Mouse (Mus musculus) heart, embryonic 16.5 days (tissue): ENCODE results near the gene Mctp1. TPM values are rescaled to one million over a fixed set of nuclear protein-coding genes. Genes with fewer than 3 reads are reported as not detected.

Experiments
- ATAC-seq: fragments of 200-750 bp; cut with Nextera tagmentation; replicated peaks from 2 replicates; pipeline ENCODE4 v1.8.0; 2017; ENCODE audit warnings: moderate number of reproducible peaks; ENCODE audit not compliant: insufficient read depth, low FRiP score; ENCODE audit errors: extremely low read depth
- H3K27ac ChIP-seq: fragments of 300-500 bp; sonication (generic); 2 replicates; pipeline ENCODE4 v1.5.1; 2014; ENCODE audit warnings: mild to moderate bottlenecking, low read length, control low read depth, moderate library complexity
- H3K27me3 ChIP-seq: fragments of 300-500 bp; sonication (generic); 2 replicates; pipeline ENCODE4 v1.6.1; 2014; ENCODE audit warnings: low read length, mixed read lengths; ENCODE audit not compliant: control insufficient read depth, insufficient read depth
- H3K36me3 ChIP-seq: fragments of 300-500 bp; sonication (generic); 2 replicates; pipeline ENCODE4 v1.6.1; 2014; ENCODE audit not compliant: control insufficient read depth, insufficient read depth
- H3K4me1 ChIP-seq: fragments of 300-500 bp; sonication (generic); 2 replicates; pipeline ENCODE4 v1.6.1; 2014; ENCODE audit warnings: low read length, mixed read lengths; ENCODE audit not compliant: control insufficient read depth, insufficient read depth
- H3K4me2 ChIP-seq: fragments of 300-500 bp; sonication (generic); 2 replicates; pipeline ENCODE4 v1.6.1; 2014; ENCODE audit warnings: low read depth, mild to moderate bottlenecking, control low read depth, low read length
- H3K4me3 ChIP-seq: fragments of 300-500 bp; sonication (generic); 2 replicates; pipeline ENCODE4 v1.5.1; 2014; ENCODE audit warnings: mild to moderate bottlenecking, control low read depth, low read length
- H3K9ac ChIP-seq: fragments of 300-500 bp; sonication (generic); 2 replicates; pipeline ENCODE4 v1.6.1; 2014; ENCODE audit warnings: low read length, control low read depth
- H3K9me3 ChIP-seq: fragments of 300-500 bp; sonication (generic); replicated peaks from 2 replicates; pipeline ENCODE4 v1.6.1; 2016; ENCODE audit warnings: low read length; ENCODE audit not compliant: control insufficient read depth
- WGBS: fragments of 180-500 bp; shearing (Covaris S2); extraction: QIAGEN DNeasy Blood & Tissue Kit; methylation state at CpG from one replicate; pipeline ENCODE4 v1.1.7; 2014; 5-methylcytosine and 5-hydroxymethylcytosine counted together
- polyA plus RNA-seq: library from polyadenylated mRNA; unstranded; fragments of >200 nt; fragmentation: Nextera tagmentation; extraction: Ambion mirVana; gene quantifications from 2 replicates; pipeline ENCODE4 v1.2.1, GENCODE M21; 2015

Mctp1 gene
- polyA plus RNA-seq, 1 experiment from 2014 or later, result 0.71 TPM

DNA sequence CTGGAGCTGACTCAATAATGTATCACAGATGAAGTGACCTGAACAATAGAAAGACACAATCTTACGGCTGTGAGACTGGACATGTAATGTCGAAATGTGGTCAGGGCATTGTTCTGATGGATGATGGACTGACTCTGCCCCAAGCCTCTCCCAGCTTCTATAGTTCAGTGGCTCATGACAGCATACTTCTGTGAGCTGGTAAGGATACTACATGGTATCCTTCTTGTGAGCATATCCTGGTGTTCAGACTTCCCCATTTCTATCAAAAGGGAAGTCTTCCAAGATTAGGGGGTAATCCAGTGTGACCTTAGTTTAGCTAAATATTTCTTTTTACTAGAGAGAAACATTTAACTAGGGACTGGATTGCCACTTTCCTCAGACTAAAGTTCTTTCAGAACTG is 227.2 kb downstream of the Mctp1 start:
- Histone ChIP-seq H3K27ac (no peak overlapping the region), H3K4me2 (no peak overlapping the region), H3K9ac (no peak overlapping the region), H3K9me3 (no peaks in the 10 kb centered on the region), H3K27me3 (no peaks in the 10 kb centered on the region), H3K4me1 (peaks cover 3% of the 10 kb centered on the region; the same call in 1 of the 2 replicates), H3K4me3 (no peak overlapping the region), H3K36me3 (no peaks in the 10 kb centered on the region)
- WGBS, result 71% methylated on average over 2 of the region's 2 CpGs
- ATAC-seq, result no peak

DNA sequence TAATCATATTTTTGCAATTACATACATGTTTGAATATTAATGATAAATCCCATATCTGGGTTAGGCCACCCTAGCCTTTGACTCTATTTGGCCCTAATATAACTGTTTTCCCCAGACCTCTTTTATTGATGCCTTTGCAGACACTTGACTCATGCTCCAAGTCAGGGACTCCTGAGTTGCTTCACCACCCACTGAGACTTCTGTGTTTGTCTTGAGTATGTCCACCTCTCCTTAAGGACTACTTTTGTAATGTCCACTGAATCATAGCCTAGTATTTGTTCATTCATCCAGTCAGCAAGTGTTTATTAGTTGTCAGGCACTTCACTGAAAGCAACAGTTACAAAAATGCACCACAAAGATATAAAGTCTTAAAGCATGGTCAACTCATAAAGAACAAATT is 235.8 kb downstream of the Mctp1 start:
- Histone ChIP-seq H3K9me3 (no peaks in the 10 kb centered on the region), H3K4me3 (no peak overlapping the region), H3K36me3 (no peaks in the 10 kb centered on the region), H3K9ac (no peak overlapping the region), H3K27ac (no peak overlapping the region), H3K4me1 (no peaks in the 10 kb centered on the region), H3K27me3 (no peaks in the 10 kb centered on the region), H3K4me2 (no peak overlapping the region)
- ATAC-seq, result no peak

GRCm38 (mm10) chr13:76620525-76620924 is 236.2 kb downstream of the Mctp1 start:
- Histone ChIP-seq H3K36me3 (no peaks in the 10 kb centered on the region), H3K4me2 (no peak overlapping the region), H3K9me3 (no peaks in the 10 kb centered on the region), H3K4me3 (no peak overlapping the region), H3K27me3 (no peaks in the 10 kb centered on the region), H3K27ac (no peak overlapping the region), H3K9ac (no peak overlapping the region), H3K4me1 (no peaks in the 10 kb centered on the region)
- ATAC-seq, result no peak
- 47% methylated on average over 1 of the region's 1 CpGs for WGBS

GRCm38 (mm10) chr13:76633707-76634106 is 249.4 kb downstream of the Mctp1 start:
- 72% methylated on average over 1 of the region's 1 CpGs for WGBS

DNA sequence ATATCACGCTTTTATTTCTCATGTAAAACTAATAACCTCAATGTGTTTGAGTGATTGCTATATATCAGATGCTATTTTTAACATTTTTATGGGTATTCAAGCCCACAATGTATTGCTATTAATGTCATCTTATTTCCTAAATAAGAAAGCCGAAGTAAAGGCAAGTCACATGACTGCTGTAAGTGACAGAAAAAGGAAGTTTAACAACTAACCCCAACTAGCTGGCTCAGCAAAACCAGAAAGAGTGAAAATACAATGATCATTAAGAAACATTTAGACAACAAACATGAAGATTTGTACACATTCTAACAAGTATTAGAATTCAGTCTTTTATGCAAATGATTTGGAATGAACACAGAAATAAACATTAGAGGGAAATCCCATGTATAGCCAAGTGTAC is 253.9 kb downstream of the Mctp1 start:
- Histone ChIP-seq H3K4me3 (no peak overlapping the region), H3K36me3 (no peaks in the 10 kb centered on the region), H3K9ac (no peak overlapping the region), H3K9me3 (no peaks in the 10 kb centered on the region), H3K4me2 (no peak overlapping the region), H3K27ac (no peak overlapping the region), H3K27me3 (no peaks in the 10 kb centered on the region), H3K4me1 (no peaks in the 10 kb centered on the region)
- no peak for ATAC-seq
- 71% methylated on average over 2 of the region's 2 CpGs for WGBS

More at GRCm38 (mm10) chr13:76633707-76634106, 249.4 kb downstream of the Mctp1 start:
- no peaks in the 10 kb centered on the region for H3K9me3 ChIP-seq
- no peak overlapping the region for H3K4me3 ChIP-seq
- H3K4me1 ChIP-seq, result no peaks in the 10 kb centered on the region
- H3K4me2 ChIP-seq, result no peak overlapping the region
- H3K27ac ChIP-seq, result no peak overlapping the region
- no peak overlapping the region for H3K9ac ChIP-seq
- no peak for ATAC-seq
- H3K36me3 ChIP-seq, result no peaks in the 10 kb centered on the region
- H3K27me3 ChIP-seq, result no peaks in the 10 kb centered on the region

DNA sequence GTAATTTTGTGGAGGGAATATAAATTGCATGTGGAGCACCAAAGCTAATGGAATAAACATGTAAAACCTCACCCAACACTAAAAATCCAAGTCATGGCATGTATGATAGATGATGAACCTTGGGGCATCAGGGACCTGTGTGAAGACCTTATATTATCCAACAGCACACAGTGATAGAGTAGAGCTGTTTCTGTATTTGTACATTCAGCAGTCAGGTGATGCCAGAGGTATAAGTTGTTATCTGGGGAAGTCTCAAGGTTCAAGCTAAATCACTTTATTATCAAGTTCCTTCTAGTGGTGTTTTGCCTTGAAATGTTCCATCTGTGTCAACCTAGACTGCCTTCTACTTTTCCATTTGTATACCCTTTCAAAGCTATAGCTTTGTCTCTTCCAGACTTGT is 275.2 kb downstream of the Mctp1 start:
- Histone ChIP-seq H3K36me3 (no peaks in the 10 kb centered on the region), H3K9me3 (no peaks in the 10 kb centered on the region), H3K27ac (no peak overlapping the region), H3K4me1 (no peaks in the 10 kb centered on the region), H3K4me2 (no peak overlapping the region), H3K27me3 (no peaks in the 10 kb centered on the region), H3K9ac (no peak overlapping the region), H3K4me3 (no peak overlapping the region)
- ATAC-seq, result no peak

- no peaks in the 10 kb centered on the region for H3K4me1 ChIP-seq
- no peak for ATAC-seq
- no peak overlapping the region for H3K9ac ChIP-seq
These were observed 297.0 kb downstream of the Mctp1 start for GRCm38 (mm10) chr13:76681286-76681685.

DNA sequence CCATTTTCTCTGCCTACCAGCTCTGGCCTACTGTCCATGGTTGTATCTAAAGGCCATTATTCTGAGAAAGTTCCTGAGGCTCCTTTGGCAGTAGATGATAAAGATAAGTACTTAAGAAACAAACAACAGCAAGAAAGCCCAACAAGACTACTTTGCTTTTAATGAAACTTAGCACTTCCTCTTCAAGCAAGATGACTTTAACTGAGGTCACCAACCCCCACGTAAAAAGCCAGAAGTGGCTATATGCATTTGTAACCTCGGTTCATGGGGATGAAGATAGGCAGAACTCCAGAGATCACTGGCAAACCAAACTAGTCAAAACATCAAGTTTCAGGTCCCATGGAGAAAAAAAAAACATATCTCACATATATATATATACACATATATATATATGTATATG is 305.0 kb downstream of the Mctp1 start:
- Histone ChIP-seq H3K27me3 (no peaks in the 10 kb centered on the region), H3K4me3 (no peak overlapping the region), H3K9ac (no peak overlapping the region), H3K36me3 (no peaks in the 10 kb centered on the region), H3K27ac (no peak overlapping the region), H3K4me2 (no peak overlapping the region), H3K9me3 (no peaks in the 10 kb centered on the region), H3K4me1 (no peaks in the 10 kb centered on the region)
- ATAC-seq, result no peak
- WGBS, result 75% methylated on average over 2 of the region's 2 CpGs

More at GRCm38 (mm10) chr13:76681286-76681685, 297.0 kb downstream of the Mctp1 start:
- Histone ChIP-seq H3K9me3 (no peaks in the 10 kb centered on the region), H3K4me2 (no peak overlapping the region), H3K27me3 (no peaks in the 10 kb centered on the region), H3K36me3 (no peaks in the 10 kb centered on the region), H3K4me3 (no peak overlapping the region), H3K27ac (no peak overlapping the region)

DNA sequence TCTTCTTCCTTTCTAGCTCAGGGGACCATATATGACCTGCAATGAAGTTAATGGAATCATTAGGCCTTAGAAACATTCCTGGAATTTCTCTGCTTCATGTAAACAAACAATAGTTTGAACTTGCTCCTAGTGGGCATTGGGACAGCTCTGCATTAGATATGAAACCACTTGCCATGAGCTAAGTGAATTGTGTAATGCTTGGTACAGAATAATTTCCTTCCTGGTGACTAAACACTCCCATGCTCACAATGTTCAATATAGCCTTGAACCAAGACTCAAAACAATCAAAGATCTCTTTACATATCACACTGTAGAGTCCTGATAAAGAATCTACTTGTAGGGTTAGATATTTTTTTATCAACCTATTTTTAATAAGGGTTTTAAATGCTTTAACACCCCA is 305.8 kb downstream of the Mctp1 start:
- no peaks in the 10 kb centered on the region for H3K36me3 ChIP-seq
- no peak for ATAC-seq
- H3K9ac ChIP-seq, result no peak overlapping the region
- no peak overlapping the region for H3K4me3 ChIP-seq
- no peak overlapping the region for H3K4me2 ChIP-seq
- H3K4me1 ChIP-seq, result no peaks in the 10 kb centered on the region
- no peak overlapping the region for H3K27ac ChIP-seq
- no peaks in the 10 kb centered on the region for H3K27me3 ChIP-seq
- H3K9me3 ChIP-seq, result no peaks in the 10 kb centered on the region

DNA sequence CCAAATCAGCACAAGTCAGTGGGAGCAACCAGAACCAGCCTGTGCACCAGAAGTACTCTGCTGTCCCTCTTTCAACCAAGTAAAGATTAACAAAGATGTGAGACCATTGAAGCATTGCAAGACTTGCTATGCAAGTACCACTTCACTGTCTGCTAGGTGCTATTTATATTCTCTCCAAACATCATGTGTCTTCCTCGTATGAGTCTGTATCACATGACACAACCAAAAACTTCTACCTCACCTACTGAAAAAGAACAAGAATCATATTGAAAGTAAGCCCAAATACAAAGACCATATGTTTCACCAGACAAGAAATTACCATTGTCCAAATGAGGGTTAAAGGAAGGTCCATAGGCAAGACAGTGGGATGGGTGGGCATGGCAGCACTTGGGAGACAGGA is 306.4 kb downstream of the Mctp1 start:
- ATAC-seq, result no peak
- 58% methylated on average over 1 of the region's 1 CpGs for WGBS
- H3K9me3 ChIP-seq, result no peaks in the 10 kb centered on the region

More for the DNA sequence above, 306.4 kb downstream of the Mctp1 start:
- no peak overlapping the region for H3K9ac ChIP-seq
- no peak overlapping the region for H3K4me3 ChIP-seq
- H3K36me3 ChIP-seq, result no peaks in the 10 kb centered on the region
- H3K4me1 ChIP-seq, result no peaks in the 10 kb centered on the region
- no peaks in the 10 kb centered on the region for H3K27me3 ChIP-seq
- H3K27ac ChIP-seq, result no peak overlapping the region
- no peak overlapping the region for H3K4me2 ChIP-seq
